Mouse (Mus musculus) gastrocnemius, adult 8-10 months (tissue): Measurements from ENCODE around the gene Mmp19. TPM values are rescaled to one million over a fixed set of nuclear protein-coding genes. Genes with fewer than 3 reads are reported as not detected.
"Not testable (repeated sequence)": the region's sequence is repeated elsewhere in the genome, so short reads cannot be mapped to it uniquely, and the experiment has no call there.

Experiments used
- DNase-seq, 2 experiments: peaks; one replicate each; pipeline ENCODE4 v3.0.0; 2022; ENCODE audit warnings: low spot score in 2 of 2
- total RNA-seq, 4 experiments: library from RNA; stranded (reverse); gene quantifications; 2 replicates each; pipeline ENCODE4 v1.2.4; 2022

Mmp19 gene
- total RNA-seq, 4 experiments from 2014 or later = 0.46 to 1.4 (median 1.1) TPM

- DNase-seq = no peak
These were observed 8.0 kb downstream of the Mmp19 start for GRCm38 (mm10) chr10:128798676-128799075.

GRCm38 (mm10) chr10:128801981-128802495 lies 11.3 kb downstream of the Mmp19 start:
- no peak for DNase-seq

GRCm38 (mm10) chr10:128802956-128803355 lies 12.2 kb downstream of the Mmp19 start:
- no peak for DNase-seq

GRCm38 (mm10) chr10:128803361-128803760 lies 12.7 kb downstream of the Mmp19 start:
- DNase-seq = no peak

- DNase-seq = peak; percentile 30 to 42
These were observed 13.1 kb downstream of the Mmp19 start, which contains the start of gene Dnajc14 for GRCm38 (mm10) chr10:128803771-128804270. Gene Dnajc14, plus strand, starts transcription at chr10:128804062.

GRCm38 (mm10) chr10:128804271-128805091 lies 13.8 kb downstream of the Mmp19 start, which contains the start of gene Tmem198b:
Gene Tmem198b, minus strand, starts transcription at chr10:128804370.
- peak; percentile 25 to 35 for DNase-seq

GRCm38 (mm10) chr10:128805092-128806000 lies 14.6 kb downstream of the Mmp19 start:
- DNase-seq = peak; percentile 93

- no peak for DNase-seq
These were observed 15.4 kb downstream of the Mmp19 start for GRCm38 (mm10) chr10:128806086-128806485.

- no peak for DNase-seq
These were observed 16.3 kb downstream of the Mmp19 start for GRCm38 (mm10) chr10:128807018-128807417.

GRCm38 (mm10) chr10:128817033-128817432 lies 26.3 kb downstream of the Mmp19 start, which contains the start of gene Sarnp:
Gene Sarnp, plus strand, starts transcription at chr10:128817333.
- no peak for DNase-seq

- DNase-seq = no peak
These were observed 29.5 kb downstream of the Mmp19 start for GRCm38 (mm10) chr10:128820217-128820616.

GRCm38 (mm10) chr10:128821358-128822056 lies 30.8 kb downstream of the Mmp19 start, which contains the start of gene Ormdl2:
Gene Ormdl2, minus strand, starts transcription at chr10:128821645.
- DNase-seq = peak; percentile 98 to 99

GRCm38 (mm10) chr10:128822135-128822534 lies 31.4 kb downstream of the Mmp19 start:
- no peak for DNase-seq

GRCm38 (mm10) chr10:128823087-128823486 lies 32.4 kb downstream of the Mmp19 start:
- DNase-seq = not testable (repeated sequence)

GRCm38 (mm10) chr10:128823821-128824220 lies 33.1 kb downstream of the Mmp19 start:
- DNase-seq = no peak

GRCm38 (mm10) chr10:128837400-128837799 lies 46.7 kb downstream of the Mmp19 start:
- no peak for DNase-seq

GRCm38 (mm10) chr10:128839434-128839833 lies 48.7 kb downstream of the Mmp19 start:
- no peak for DNase-seq

GRCm38 (mm10) chr10:128840612-128841011 lies 49.9 kb downstream of the Mmp19 start:
- no peak for DNase-seq

- no peak for DNase-seq
These were observed 52.5 kb downstream of the Mmp19 start for GRCm38 (mm10) chr10:128843260-128843659.

GRCm38 (mm10) chr10:128845516-128845915 lies 54.8 kb downstream of the Mmp19 start:
- no peak for DNase-seq

- no peak for DNase-seq
These were observed 56.0 kb downstream of the Mmp19 start for GRCm38 (mm10) chr10:128846664-128847063.
